Mouse (Mus musculus) mammary gland, adult 2 months (tissue): ENCODE measurements around the gene Yars2. TPM values are rescaled to one million over a fixed set of nuclear protein-coding genes. Genes with fewer than 3 reads are reported as not detected.

Source experiments
- polyA plus RNA-seq: library from polyadenylated mRNA; depleted of rRNA; stranded (reverse); fragments of >200 nt; gene quantifications from 2 replicates; pipeline ENCODE4 v1.2.3, GENCODE M21; 2012; ENCODE audit warnings: low replicate concordance; rRNA removed

The Yars2 gene
- 16.4 and 36.3 TPM in 2 replicates for polyA plus RNA-seq

DNA sequence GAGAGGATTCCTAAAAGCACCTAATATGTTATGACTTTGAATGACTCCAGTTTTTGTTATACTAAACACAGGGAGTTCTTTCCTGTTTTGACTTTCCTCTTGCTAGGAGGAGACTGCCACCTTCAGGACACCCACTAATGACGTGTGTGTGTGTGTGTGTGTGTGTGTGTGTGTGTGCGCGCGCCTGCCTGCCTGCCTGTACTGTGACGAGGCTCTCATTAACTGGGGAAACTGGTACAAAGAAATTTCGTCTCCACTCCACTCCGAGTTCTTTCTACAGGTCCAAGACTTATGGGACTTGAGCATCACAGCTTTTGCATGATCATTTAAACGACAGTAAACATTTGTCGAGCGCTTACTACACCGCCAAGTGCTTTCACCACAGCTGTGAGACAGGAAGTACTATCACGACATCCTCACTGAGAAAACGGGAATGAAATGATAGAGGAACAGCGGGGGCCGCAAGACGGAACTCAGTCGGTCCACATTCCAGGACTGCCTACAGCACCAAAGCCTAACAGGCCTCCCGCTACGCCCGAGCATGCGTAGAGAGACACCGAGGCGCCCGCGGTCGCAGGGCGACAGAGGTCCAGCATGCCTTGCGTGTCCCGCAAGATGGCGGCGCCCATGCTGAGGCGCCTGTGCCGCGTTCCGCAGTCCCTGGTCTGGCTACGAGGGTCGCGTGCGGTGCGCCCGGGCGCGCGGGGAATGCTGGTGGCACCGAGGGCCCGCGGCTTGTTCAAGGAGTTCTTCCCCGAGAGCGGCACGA lies at the start of gene Yars2:
Yars2 (plus strand) TSS at position 597 of the 769 bp plus-strand sequence.

DNA sequence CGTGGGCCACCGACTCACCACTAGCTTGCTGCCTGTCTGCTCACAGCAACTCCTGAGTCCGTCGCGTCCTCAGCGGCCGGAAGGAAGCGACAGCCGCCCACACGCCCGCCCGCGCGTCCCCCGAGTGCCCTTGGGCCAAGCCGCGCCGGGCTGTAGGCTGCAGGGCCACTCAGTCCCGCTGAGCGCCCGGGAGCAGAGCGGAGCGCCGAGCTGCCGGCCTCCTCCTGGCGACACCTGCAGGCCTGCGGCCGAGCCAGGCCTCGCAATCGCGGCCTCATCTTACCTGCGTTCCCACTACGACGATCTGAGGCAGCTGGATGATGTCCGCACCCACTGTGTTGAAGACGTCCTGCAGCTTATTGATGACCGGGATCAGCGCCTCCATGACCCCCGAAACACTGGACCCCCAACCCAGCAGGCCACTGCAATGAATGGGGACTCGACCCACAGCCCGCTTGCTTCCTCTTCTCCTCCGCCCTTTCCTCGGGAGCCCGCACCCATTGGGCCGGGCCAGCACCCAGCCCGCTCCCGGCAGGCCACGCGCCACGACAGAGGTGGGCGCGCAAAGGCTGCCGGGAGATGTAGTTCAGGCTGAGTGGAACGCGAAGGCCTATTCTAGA lies 55.8 kb downstream of the Yars2 start, which contains the start of gene Dnm1l:
Dnm1l (minus strand) TSS at position 479 of the 620 bp plus-strand sequence.

Other genes with a start within 250 kb of the Yars2 start
- gene Pkp2, start 89.6 kb upstream of the Yars2 start, polyA plus RNA-seq: 9.9 and 21.8 TPM in 2 replicates
- 5.0 and 12.8 TPM in 2 replicates for gene Dnm1l, start 56.0 kb downstream of the Yars2 start, polyA plus RNA-seq